Mouse (Mus musculus) heart, postnatal 0 days (tissue): ENCODE data around the gene Lmnb2. TPM values are rescaled to one million over a fixed set of nuclear protein-coding genes. Genes with fewer than 3 reads are reported as not detected.

Source experiments
- ATAC-seq: fragments of 200-750 bp; cut with Nextera tagmentation; 2 replicates; pipeline ENCODE4 v1.8.0; 2017; ENCODE audit warnings: low read depth, moderate number of reproducible peaks, moderate library complexity; ENCODE audit not compliant: insufficient read depth
- DNase-seq: peaks from one replicate; pipeline ENCODE4 v3.0.0-alpha.2; 2016; ENCODE audit warnings: low spot score
- H3K27ac ChIP-seq: fragments of 300-500 bp; sonication (generic); 2 replicates; pipeline ENCODE4 v1.5.1; 2014; ENCODE audit warnings: low read depth, mild to moderate bottlenecking
- H3K27me3 ChIP-seq: fragments of 300-500 bp; sonication (generic); 2 replicates; pipeline ENCODE4 v1.6.1; 2014; ENCODE audit warnings: low read length, mixed read lengths; ENCODE audit not compliant: control insufficient read depth, insufficient read depth
- H3K36me3 ChIP-seq: fragments of 300-500 bp; sonication (generic); replicated peaks from 2 replicates; pipeline ENCODE4 v1.6.1; 2014; ENCODE audit warnings: low read length, mixed read lengths; ENCODE audit not compliant: control insufficient read depth, insufficient read depth
- H3K4me1 ChIP-seq: fragments of 300-500 bp; sonication (generic); 2 replicates; pipeline ENCODE4 v1.6.1; 2014; ENCODE audit warnings: antibody characterized with exemption; ENCODE audit not compliant: control insufficient read depth, insufficient read depth
- H3K4me2 ChIP-seq: fragments of 300-500 bp; sonication (generic); 2 replicates; pipeline ENCODE4 v1.6.1; 2014; ENCODE audit warnings: low read depth, mild to moderate bottlenecking, low read length, moderate library complexity
- H3K4me3 ChIP-seq: fragments of 300-500 bp; sonication (generic); 2 replicates; pipeline ENCODE4 v1.5.1; 2014; ENCODE audit warnings: low read depth, low read length
- H3K9ac ChIP-seq: fragments of 300-500 bp; sonication (generic); replicated peaks from 2 replicates; pipeline ENCODE4 v1.6.1; 2014; ENCODE audit warnings: low read depth, low read length, mixed read lengths
- H3K9me3 ChIP-seq: fragments of 300-500 bp; sonication (generic); replicated peaks from 2 replicates; pipeline ENCODE4 v1.6.1; 2016; ENCODE audit warnings: low read length; ENCODE audit not compliant: control insufficient read depth
- CTCF ChIP-seq: IDR thresholded peaks from 2 replicates; pipeline ENCODE4 v1.5.1; 2016; ENCODE audit warnings: antibody characterized with exemption, control low read depth, low read depth
- EP300 ChIP-seq: IDR thresholded peaks from 2 replicates; pipeline ENCODE4 v1.6.1; 2016; ENCODE audit warnings: antibody characterized with exemption, low read depth
- WGBS: fragments of 180-500 bp; shearing (Covaris S2); extraction: QIAGEN DNeasy Blood & Tissue Kit; methylation state at CpG from one replicate; pipeline ENCODE4 v1.1.7; 2014; 5-methylcytosine and 5-hydroxymethylcytosine counted together
- polyA plus RNA-seq: library from polyadenylated mRNA; unstranded; fragments of >200 nt; fragmentation: Nextera tagmentation; extraction: Ambion mirVana; gene quantifications from 2 replicates; pipeline ENCODE4 v1.2.1, GENCODE M21; 2015
- total RNA-seq: library from RNA; depleted of rRNA; stranded (reverse); fragments of >200 nt; gene quantifications from 2 replicates; pipeline ENCODE4 v1.2.3, GENCODE M21; 2014; ENCODE audit warnings: low replicate concordance

Lmnb2 gene
- total and polyA plus RNA-seq, 2 experiments from 2014 or later = 9.1 to 13.9 TPM

DNA sequence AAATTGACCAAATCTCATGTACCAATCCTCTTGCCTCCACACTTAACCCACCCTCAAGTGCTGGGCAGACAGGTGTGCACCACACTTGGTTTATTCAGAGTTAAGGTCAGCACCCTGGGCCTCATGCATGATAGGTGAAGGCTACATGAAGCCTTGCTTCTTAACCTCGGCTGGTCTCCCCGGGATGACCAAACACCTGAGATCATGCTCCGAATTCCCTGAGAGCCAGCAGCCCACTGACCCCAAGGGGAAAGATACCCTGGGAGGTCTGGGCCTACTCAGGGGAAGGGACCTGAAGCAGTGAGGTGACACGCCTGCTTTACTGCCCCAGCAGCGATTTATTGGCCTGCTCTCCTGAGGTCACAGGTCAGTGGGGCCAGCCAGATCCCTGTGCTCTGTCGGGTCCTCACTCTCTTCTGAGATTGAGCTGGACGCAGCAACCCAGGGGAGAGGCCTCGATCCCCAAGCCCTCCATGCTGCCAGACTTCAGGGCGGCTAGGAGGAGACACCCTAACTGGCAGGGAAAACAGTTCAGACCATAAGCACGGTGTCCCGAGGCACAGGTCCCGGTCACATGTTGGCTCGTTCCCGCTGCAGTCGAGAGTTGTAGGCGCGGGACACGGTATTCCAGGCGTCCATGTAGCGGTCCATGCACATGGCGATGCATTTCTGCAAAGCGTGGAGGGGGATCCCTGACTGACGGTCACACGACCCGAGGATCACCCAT, 18.3 kb downstream of the Lmnb2 start:
- peak overlapping the region; percentile 66 for H3K4me2 ChIP-seq
- H3K9ac ChIP-seq = peak overlapping the region; percentile 75
- H3K36me3 ChIP-seq = peaks cover 30% of the 10 kb centered on the region
- DNase-seq (no peak), ATAC-seq (no peak)
- H3K27ac ChIP-seq = peak overlapping the region; percentile 64; the same call in 1 of the 2 replicates
- no peaks in the 10 kb centered on the region for H3K27me3 ChIP-seq
- H3K4me3 ChIP-seq = peak overlapping the region; percentile 90
- H3K4me1 ChIP-seq = peaks cover 7% of the 10 kb centered on the region
- TF ChIP-seq EP300 (no peak), CTCF (no peak)
- H3K9me3 ChIP-seq = no peaks in the 10 kb centered on the region
- WGBS = 17% methylated on average over 25 of the region's 25 CpGs

DNA sequence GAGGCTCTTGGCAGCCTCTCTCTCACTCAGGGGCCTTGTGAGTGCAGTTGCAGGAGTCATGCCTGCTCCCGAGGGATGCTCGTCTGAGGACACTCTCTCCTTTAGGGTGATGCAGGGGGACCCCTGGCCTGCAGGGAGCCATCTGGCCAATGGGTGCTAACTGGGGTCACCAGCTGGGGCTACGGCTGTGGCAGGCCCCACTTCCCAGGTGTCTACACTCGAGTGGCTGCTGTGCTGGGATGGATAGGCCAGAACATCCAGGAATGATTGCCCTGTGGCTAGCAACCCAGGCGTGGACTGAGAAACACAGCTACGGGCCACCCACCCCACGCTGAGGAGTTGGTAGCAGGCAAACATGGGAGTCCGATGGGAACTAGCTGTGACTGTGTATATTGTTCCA, 19.0 kb downstream of the Lmnb2 start:
- Histone ChIP-seq H3K4me3 (no peak overlapping the region), H3K27me3 (no peaks in the 10 kb centered on the region), H3K4me1 (peaks cover 7% of the 10 kb centered on the region), H3K27ac (no peak overlapping the region), H3K36me3 (peaks cover 23% of the 10 kb centered on the region), H3K9me3 (no peaks in the 10 kb centered on the region), H3K9ac (no peak overlapping the region), H3K4me2 (no peak overlapping the region)
- WGBS = 89% methylated on average over 8 of the region's 8 CpGs
- ATAC-seq (no peak), DNase-seq (no peak)
- no peak for TF ChIP-seq EP300
- no peak for TF ChIP-seq CTCF

DNA sequence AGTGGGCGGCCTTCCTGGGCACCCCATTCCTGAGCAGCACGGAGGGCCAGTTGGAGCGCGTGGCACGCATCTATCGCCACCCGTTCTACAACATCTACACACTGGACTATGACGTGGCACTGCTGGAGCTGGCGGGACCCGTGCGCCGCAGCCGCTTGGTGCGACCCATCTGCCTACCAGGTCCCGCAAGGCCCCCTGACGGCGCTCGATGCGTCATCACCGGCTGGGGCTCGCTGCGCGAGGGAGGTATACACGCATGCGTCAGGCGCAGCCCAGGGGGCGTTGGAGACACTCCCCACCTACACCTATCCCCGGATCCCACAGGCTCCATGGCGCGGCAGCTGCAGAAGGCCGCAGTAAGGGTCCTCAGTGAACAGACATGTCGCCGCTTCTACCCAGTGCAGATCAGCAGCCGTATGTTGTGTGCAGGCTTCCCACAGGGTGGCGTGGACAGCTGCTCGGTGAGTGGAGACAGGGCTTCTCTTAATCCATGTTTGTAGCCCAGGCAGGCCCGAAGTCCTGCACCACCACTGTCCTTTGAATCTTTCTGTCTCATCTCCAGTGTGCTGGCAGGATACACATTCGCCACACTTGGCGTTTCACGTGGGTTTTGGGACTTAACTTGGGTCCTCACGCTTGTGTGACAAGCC, 20.1 kb downstream of the Lmnb2 start:
- H3K27ac ChIP-seq = no peak overlapping the region
- 26% methylated on average over 41 of the region's 41 CpGs for WGBS
- H3K9ac ChIP-seq = 0 out of 2 replicates have a peak overlapping the region, but pooled peaks have one; percentile 6
- no peak overlapping the region for H3K4me3 ChIP-seq
- 0 out of 2 replicates have a peak overlapping the region, but pooled peaks have one; percentile 6 for H3K4me2 ChIP-seq
- TF ChIP-seq EP300 (no peak), CTCF (no peak)
- peaks cover 12% of the 10 kb centered on the region; the same call in 1 of the 2 replicates for H3K36me3 ChIP-seq
- peaks cover 7% of the 10 kb centered on the region for H3K4me1 ChIP-seq
- no peak for DNase-seq
- no peaks in the 10 kb centered on the region for H3K27me3 ChIP-seq
- no peak for ATAC-seq
- no peaks in the 10 kb centered on the region for H3K9me3 ChIP-seq

DNA sequence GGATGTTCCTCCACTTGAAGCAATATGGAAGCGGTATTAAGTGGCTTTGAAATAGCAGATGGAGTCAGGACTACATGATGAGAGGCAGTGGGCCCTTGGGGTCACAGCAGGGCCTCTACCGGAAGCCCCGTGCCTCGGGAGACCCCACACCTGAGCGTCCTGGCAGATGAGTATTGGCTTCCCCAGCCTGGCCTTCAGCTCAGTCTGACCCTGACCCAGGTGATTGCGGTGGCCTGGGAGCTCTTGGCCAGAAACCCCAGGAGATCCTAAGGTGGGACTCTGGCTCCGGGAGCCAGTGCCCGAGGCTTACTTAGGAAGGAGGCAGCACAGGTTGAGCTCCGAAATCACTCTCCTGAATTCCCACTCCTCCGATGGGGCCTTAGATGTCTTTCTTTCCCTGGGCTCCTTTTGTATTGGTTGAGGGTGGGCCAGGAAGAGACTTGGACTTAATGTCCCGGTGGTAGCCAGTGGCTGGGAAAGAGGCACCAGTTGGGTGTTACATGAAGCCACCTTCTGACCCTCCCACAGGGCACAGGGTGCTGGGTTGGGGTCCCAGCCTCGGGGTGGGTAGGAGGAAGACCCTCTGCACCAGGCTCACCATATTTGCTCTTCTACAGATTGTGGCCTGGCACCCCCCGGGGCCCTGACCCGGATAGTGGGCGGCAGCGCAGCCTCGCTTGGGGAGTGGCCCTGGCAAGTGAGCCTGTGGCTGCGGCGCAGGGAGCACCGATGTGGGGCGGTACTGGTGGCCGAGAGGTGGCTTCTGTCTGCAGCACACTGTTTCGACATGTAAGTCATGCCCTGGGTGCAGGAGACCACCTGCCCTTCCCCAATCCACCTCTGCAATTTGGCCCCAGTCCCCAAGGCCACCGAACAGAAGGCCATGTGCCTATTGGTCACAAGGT, 21.2 kb downstream of the Lmnb2 start:
- Histone ChIP-seq H3K4me2 (no peak overlapping the region), H3K9me3 (no peaks in the 10 kb centered on the region), H3K4me1 (peaks cover 7% of the 10 kb centered on the region), H3K27me3 (no peaks in the 10 kb centered on the region), H3K36me3 (peaks cover 9% of the 10 kb centered on the region; the same call in 1 of the 2 replicates), H3K4me3 (no peak overlapping the region), H3K27ac (no peak overlapping the region), H3K9ac (no peak overlapping the region)
- ATAC-seq (no peak), DNase-seq (no peak)
- WGBS = 66% methylated on average over 24 of the region's 24 CpGs
- TF ChIP-seq CTCF (no peak), EP300 (no peak)

DNA sequence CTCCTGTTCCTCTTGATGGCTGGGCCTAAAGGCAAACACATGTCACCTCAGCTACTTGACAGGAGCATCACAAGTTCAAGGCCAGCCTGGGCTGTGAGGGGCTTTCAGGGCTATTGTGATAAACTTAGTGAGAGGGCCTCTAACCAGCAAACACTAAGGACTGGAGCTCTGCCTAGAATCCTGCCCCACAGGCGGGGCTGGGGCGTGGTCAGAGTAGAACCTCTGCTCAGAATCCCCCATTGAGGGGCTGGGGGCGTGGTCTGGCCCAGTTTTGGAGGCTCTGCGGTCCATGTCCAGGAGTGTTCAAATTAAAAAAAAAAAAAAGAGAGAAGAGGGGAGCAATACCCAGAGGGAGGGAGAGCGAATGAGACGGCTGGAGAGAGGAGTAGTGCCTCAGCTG, 22.3 kb downstream of the Lmnb2 start:
- Histone ChIP-seq H3K4me2 (no peak overlapping the region), H3K4me3 (no peak overlapping the region), H3K4me1 (peaks cover 7% of the 10 kb centered on the region), H3K27ac (no peak overlapping the region), H3K9ac (no peak overlapping the region), H3K27me3 (0 out of 2 replicates have a peak, but pooled peaks cover 2% of the 10 kb centered on the region), H3K36me3 (peaks cover 9% of the 10 kb centered on the region; the same call in 1 of the 2 replicates), H3K9me3 (no peaks in the 10 kb centered on the region)
- WGBS = 79% methylated on average over 6 of the region's 6 CpGs
- DNase-seq (no peak), ATAC-seq (no peak)
- no peak for TF ChIP-seq EP300
- TF ChIP-seq CTCF = no peak
